Mouse (Mus musculus): ENCODE data around the gene Hmg20b. TPM values are rescaled to one million over a fixed set of nuclear protein-coding genes. Genes with fewer than 3 reads are reported as not detected.
A peak's percentile ranks its signal among the peaks of the same experiment; 100 is the strongest.

Gene Hmg20b
- total and polyA plus RNA-seq, 3 experiments: 54.9 to 58.1 (median 55.6) TPM

- DNase-seq: no peak
- Histone ChIP-seq H3K4me3 (no peak overlapping the region), H3K36me3 (ENCODE audit: control insufficient read depth, insufficient read depth, low read length) (no peaks in the 10 kb centered on the region), H3K27me3 (ENCODE audit: control insufficient read depth, insufficient read depth, low read length) (no peaks in the 10 kb centered on the region), H3K4me1 (ENCODE audit: control insufficient read depth, insufficient read depth, low read length) (peaks cover 26% of the 10 kb centered on the region), H3K27ac (no peak overlapping the region), H3K9ac (ENCODE audit: low read depth, low read length) (0 out of 2 replicates have a peak overlapping the region, but pooled peaks have one; percentile 33), H3K79me2 (replicated peaks; ENCODE audit: control insufficient read depth, insufficient read depth, low read length) (no peaks in the 10 kb centered on the region)
- intact Hi-C loops (cut with DNase I): no loop called here
- TF ChIP-seq POLR2A (IDR thresholded peaks at IDR 0.05; ENCODE audit: insufficient read depth, low read depth, low read length): no peak
- no peak for TF ChIP-seq CTCF (IDR thresholded peaks at IDR 0.05)
- WGBS: 64% methylated on average over 29 of the region's 29 CpGs
Measured at GRCm38 (mm10) chr10:81332277-81332676, 18.0 kb downstream of the Hmg20b start.

GRCm38 (mm10) chr10:81330007-81330406, 20.3 kb downstream of the Hmg20b start:
- WGBS: 30% methylated on average over 4 of the region's 4 CpGs

DNA sequence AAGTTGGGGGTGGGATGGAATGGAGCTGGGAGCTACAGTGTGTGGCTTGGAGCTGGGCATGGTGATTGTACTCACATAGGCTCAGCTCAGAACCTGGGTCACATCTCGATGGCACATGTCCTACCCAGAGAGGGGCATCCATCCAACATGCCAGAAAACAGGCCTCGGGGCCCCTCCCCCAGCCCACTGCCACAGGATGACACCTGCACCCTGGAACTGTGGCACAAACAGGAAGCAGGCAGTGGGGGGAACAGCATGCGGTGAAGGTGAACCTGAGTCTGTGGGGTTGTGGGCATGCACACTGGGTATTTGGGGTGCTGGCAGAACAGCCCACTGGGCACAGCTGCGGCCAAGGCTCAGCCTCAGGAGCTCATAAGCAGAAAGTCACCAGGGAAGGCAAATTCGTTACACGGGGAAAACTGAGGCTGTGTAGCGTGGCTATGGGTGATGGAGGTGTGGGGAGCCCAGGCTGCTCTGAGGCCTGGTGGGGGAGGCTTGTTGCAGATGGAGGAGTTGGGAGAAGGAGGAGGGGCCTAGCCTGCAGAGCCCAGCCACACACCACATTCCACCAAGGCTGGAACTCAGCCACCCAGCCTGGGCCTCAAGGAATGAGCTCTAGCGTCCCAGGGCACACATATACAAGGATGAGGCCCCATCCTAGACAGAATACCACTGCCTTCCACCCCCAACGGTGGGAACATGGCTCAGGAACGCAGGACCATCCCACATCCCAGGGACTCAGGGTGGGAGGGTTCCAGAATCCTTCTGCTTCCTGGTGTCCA, 20.9 kb downstream of the Hmg20b start:
- Histone ChIP-seq H3K4me3 (peak overlapping the region; percentile 27; the same call in 1 of the 2 replicates), H3K27me3 (ENCODE audit: control insufficient read depth, insufficient read depth, low read length) (no peaks in the 10 kb centered on the region), H3K79me2 (replicated peaks; ENCODE audit: control insufficient read depth, insufficient read depth, low read length) (no peaks in the 10 kb centered on the region), H3K9ac (ENCODE audit: low read depth, low read length) (peak overlapping the region; percentile 52), H3K4me1 (ENCODE audit: control insufficient read depth, insufficient read depth, low read length) (peaks cover 33% of the 10 kb centered on the region), H3K36me3 (ENCODE audit: control insufficient read depth, insufficient read depth, low read length) (no peaks in the 10 kb centered on the region), H3K27ac (peak overlapping the region; percentile 86)
- WGBS: 28% methylated on average over 10 of the region's 10 CpGs
- intact Hi-C loops (cut with DNase I): no loop called here
- TF ChIP-seq EP300 (IDR thresholded peaks at IDR 0.05; ENCODE audit: insufficient read depth, low read depth, low read length): no peak
- TF ChIP-seq POLR2A (IDR thresholded peaks at IDR 0.05; ENCODE audit: insufficient read depth, low read depth, low read length): no peak
- no peak for TF ChIP-seq CTCF (IDR thresholded peaks at IDR 0.05)
- DNase-seq: peak in 1 of 2 experiments; percentile 55

More at GRCm38 (mm10) chr10:81330007-81330406, 20.3 kb downstream of the Hmg20b start:
- TF ChIP-seq POLR2A (IDR thresholded peaks at IDR 0.05; ENCODE audit: insufficient read depth, low read depth, low read length) (0 out of 2 replicates have a peak, but pooled peaks have one; percentile 22), CTCF (IDR thresholded peaks at IDR 0.05) (no peak), EP300 (IDR thresholded peaks at IDR 0.05; ENCODE audit: insufficient read depth, low read depth, low read length) (peak; percentile 66; the same call in 1 of the 2 replicates)
- H3K27me3 ChIP-seq (ENCODE audit: control insufficient read depth, insufficient read depth, low read length): no peaks in the 10 kb centered on the region
- no peaks in the 10 kb centered on the region for H3K36me3 ChIP-seq (ENCODE audit: control insufficient read depth, insufficient read depth, low read length)
- intact Hi-C loops (cut with DNase I): no loop called here
- peak; percentile 81 to 85 for DNase-seq
- H3K79me2 ChIP-seq (replicated peaks; ENCODE audit: control insufficient read depth, insufficient read depth, low read length): no peaks in the 10 kb centered on the region
- H3K4me3 ChIP-seq: no peak overlapping the region
- H3K27ac ChIP-seq: peak overlapping the region; percentile 86
- peaks cover 33% of the 10 kb centered on the region for H3K4me1 ChIP-seq (ENCODE audit: control insufficient read depth, insufficient read depth, low read length)
- peak overlapping the region; percentile 13 for H3K9ac ChIP-seq (ENCODE audit: low read depth, low read length)

GRCm38 (mm10) chr10:81328386-81328785, 21.9 kb downstream of the Hmg20b start, which contains the start of gene Tbxa2r:
Gene Tbxa2r, plus strand, starts transcription at chr10:81328731.
- Histone ChIP-seq H3K4me3 (peak within 1 kb of the TSS; percentile 27), H3K27ac (peak within 1 kb of the TSS; percentile 86), H3K9ac (ENCODE audit: low read depth, low read length) (peak within 1 kb of the TSS; percentile 52), H3K79me2 (replicated peaks; ENCODE audit: control insufficient read depth, insufficient read depth, low read length) (no peaks in the 10 kb centered on the region), H3K4me1 (ENCODE audit: control insufficient read depth, insufficient read depth, low read length) (peaks cover 33% of the 10 kb centered on the region), H3K36me3 (ENCODE audit: control insufficient read depth, insufficient read depth, low read length) (no peaks in the 10 kb centered on the region), H3K27me3 (ENCODE audit: control insufficient read depth, insufficient read depth, low read length) (no peaks in the 10 kb centered on the region)
- TF ChIP-seq POLR2A (IDR thresholded peaks at IDR 0.05; ENCODE audit: insufficient read depth, low read depth, low read length) (no peak), CTCF (IDR thresholded peaks at IDR 0.05) (peak; percentile 41)
- WGBS: 22% methylated on average over 10 of the region's 10 CpGs
- intact Hi-C loops (cut with DNase I): no loop called here
- DNase-seq: peak; percentile 74 to 81

GRCm38 (mm10) chr10:81327959-81328358, 22.3 kb downstream of the Hmg20b start:
- WGBS: 12% methylated on average over 2 of the region's 2 CpGs
- Histone ChIP-seq H3K27me3 (ENCODE audit: control insufficient read depth, insufficient read depth, low read length) (no peaks in the 10 kb centered on the region), H3K4me3 (no peak overlapping the region), H3K9ac (ENCODE audit: low read depth, low read length) (peak overlapping the region; percentile 52), H3K36me3 (ENCODE audit: control insufficient read depth, insufficient read depth, low read length) (no peaks in the 10 kb centered on the region), H3K4me1 (ENCODE audit: control insufficient read depth, insufficient read depth, low read length) (peaks cover 33% of the 10 kb centered on the region), H3K79me2 (replicated peaks; ENCODE audit: control insufficient read depth, insufficient read depth, low read length) (no peaks in the 10 kb centered on the region), H3K27ac (peak overlapping the region; percentile 86)
- peak in 1 of 2 experiments; percentile 61 for DNase-seq
- intact Hi-C loops (cut with DNase I): no loop called here
- TF ChIP-seq CTCF (IDR thresholded peaks at IDR 0.05) (no peak), POLR2A (IDR thresholded peaks at IDR 0.05; ENCODE audit: insufficient read depth, low read depth, low read length) (no peak), EP300 (IDR thresholded peaks at IDR 0.05; ENCODE audit: insufficient read depth, low read depth, low read length) (no peak)

DNA sequence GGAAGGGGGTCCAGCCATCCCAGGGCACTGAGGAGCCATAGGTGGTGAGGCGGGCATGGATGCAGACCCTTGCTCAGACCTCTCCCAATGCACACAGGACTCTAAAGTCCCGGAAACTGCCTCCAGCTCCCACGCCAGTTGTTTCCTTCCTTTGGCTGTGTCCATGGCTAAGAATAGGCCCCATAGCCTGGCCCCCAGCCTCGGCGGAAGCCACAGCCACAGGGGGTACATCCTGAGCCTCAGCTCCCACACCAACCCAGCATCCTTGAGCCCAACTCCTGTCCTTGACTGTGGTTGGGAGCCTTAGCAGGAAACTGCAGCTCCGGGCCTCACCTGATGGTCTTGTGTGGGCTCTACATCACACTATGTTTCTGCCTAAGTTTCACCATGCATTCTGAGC, 23.4 kb downstream of the Hmg20b start:
- 40% methylated on average over 6 of the region's 6 CpGs for WGBS
- Histone ChIP-seq H3K4me3 (peak overlapping the region; percentile 4; the same call in 1 of the 2 replicates), H3K79me2 (replicated peaks; ENCODE audit: control insufficient read depth, insufficient read depth, low read length) (no peaks in the 10 kb centered on the region; the same call in 1 of the 2 replicates), H3K9ac (ENCODE audit: low read depth, low read length) (peak overlapping the region; percentile 52), H3K36me3 (ENCODE audit: control insufficient read depth, insufficient read depth, low read length) (no peaks in the 10 kb centered on the region; the same call in 1 of the 2 replicates), H3K27me3 (ENCODE audit: control insufficient read depth, insufficient read depth, low read length) (no peaks in the 10 kb centered on the region), H3K27ac (peak overlapping the region; percentile 86), H3K4me1 (ENCODE audit: control insufficient read depth, insufficient read depth, low read length) (peaks cover 33% of the 10 kb centered on the region)
- intact Hi-C loops (cut with DNase I): no loop called here
- peak; percentile 69 to 78 for DNase-seq
- TF ChIP-seq EP300 (IDR thresholded peaks at IDR 0.05; ENCODE audit: insufficient read depth, low read depth, low read length) (peak; percentile 78), CTCF (IDR thresholded peaks at IDR 0.05) (0 out of 2 replicates have a peak, but pooled peaks have one; percentile 10), POLR2A (IDR thresholded peaks at IDR 0.05; ENCODE audit: insufficient read depth, low read depth, low read length) (peak; percentile 64)

All from heart, adult 2 months (tissue).